Mouse (Mus musculus) ovary, adult 10 weeks (tissue): ENCODE data around the gene Lrfn4. TPM values are rescaled to one million over a fixed set of nuclear protein-coding genes. Genes with fewer than 3 reads are reported as not detected.

Source experiments
- polyA plus RNA-seq: library from polyadenylated mRNA; stranded (reverse); fragments of 350-450 nt; fragmentation: Illumina TruSeq; extraction: RNeasy Lipid Tissue Mini Kit (QIAGEN cat#74804); gene quantifications from one replicate; pipeline ENCODE4 v1.2.3, GENCODE M21; 2014

Gene Lrfn4
- polyA plus RNA-seq = not detected

GRCm38 (mm10) chr19:4615151-4616093, at the start of gene Lrfn4:
Gene Lrfn4 (minus strand): TSS chr19:4615667.

GRCm38 (mm10) chr19:4625179-4625828, 9.8 kb upstream of the Lrfn4 start, which contains the start of gene Rce1:
Gene Rce1 (minus strand): TSS chr19:4625641.

Other genes with a start within 250 kb of the Lrfn4 start
- gene Kdm2a, start 217.4 kb downstream of the Lrfn4 start, polyA plus RNA-seq = 79.9 TPM
- gene Rhod, start 176.2 kb downstream of the Lrfn4 start, polyA plus RNA-seq = 1.00 TPM
- gene Syt12, start 138.2 kb downstream of the Lrfn4 start, polyA plus RNA-seq = 0.17 TPM
- not detected for gene 2010003K11Rik, start 117.1 kb downstream of the Lrfn4 start, polyA plus RNA-seq
- gene Pcx, start 105.2 kb downstream of the Lrfn4 start, polyA plus RNA-seq = 0.43 TPM
- 2.7 TPM for gene Rce1, start 10.0 kb upstream of the Lrfn4 start, polyA plus RNA-seq
- gene Gm960, start 83.0 kb upstream of the Lrfn4 start, polyA plus RNA-seq = not detected
- gene Sptbn2, start 95.5 kb upstream of the Lrfn4 start, polyA plus RNA-seq = not detected
- 19.5 TPM for gene Rbm4b, start 140.8 kb upstream of the Lrfn4 start, polyA plus RNA-seq
- 14.7 TPM for gene Rbm4, start 178.2 kb upstream of the Lrfn4 start, polyA plus RNA-seq
- 1.7 TPM for gene Gm21992, start 195.9 kb upstream of the Lrfn4 start, polyA plus RNA-seq
- gene Rbm14, start 196.0 kb upstream of the Lrfn4 start, polyA plus RNA-seq = 8.6 TPM
- not detected for gene Ccs, start 223.7 kb upstream of the Lrfn4 start, polyA plus RNA-seq
- gene Ccdc87, start 223.7 kb upstream of the Lrfn4 start, polyA plus RNA-seq = 0.46 TPM
- gene Ctsf, start 239.5 kb upstream of the Lrfn4 start, polyA plus RNA-seq = 35.5 TPM